Mouse (Mus musculus): Measurements from ENCODE around the gene Smpd3.

DNA sequence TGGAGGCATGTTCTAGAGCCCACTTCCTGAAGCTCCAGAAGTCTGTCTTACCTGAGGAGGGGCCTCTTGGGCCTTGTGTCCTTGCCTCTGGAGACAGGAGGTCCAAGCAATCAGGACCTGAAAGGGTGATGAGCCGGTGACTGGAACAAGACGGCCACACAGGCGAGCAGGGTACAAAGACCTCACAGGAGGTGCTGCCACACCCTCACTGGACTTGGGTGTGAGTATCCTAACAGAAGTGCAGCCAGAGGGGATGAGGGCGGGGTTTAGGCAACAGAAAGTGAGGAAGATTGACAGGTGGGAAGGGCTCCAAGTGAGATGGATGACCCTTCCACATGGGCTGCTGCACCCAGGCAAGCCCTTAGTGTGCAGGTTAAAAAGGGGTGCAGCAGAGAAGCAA is 56.9 kb downstream of the Smpd3 start:
- TF ChIP-seq CTCF (IDR thresholded peaks at IDR 0.05; ENCODE audit: insufficient read depth, low read depth, low read length) (no peak), POLR2A (IDR thresholded peaks at IDR 0.05; ENCODE audit: insufficient read depth, low read depth, low read length) (no peak)
